Mouse (Mus musculus): ENCODE measurements around the gene Nppb. TPM values are rescaled to one million over a fixed set of nuclear protein-coding genes. Genes with fewer than 3 reads are reported as not detected.

Nppb gene
- 0.28 TPM in 1 of 2 replicates, not detected in the other for polyA plus RNA-seq (2015; fragmentation: Nextera tagmentation; extraction: Ambion mirVana)

DNA sequence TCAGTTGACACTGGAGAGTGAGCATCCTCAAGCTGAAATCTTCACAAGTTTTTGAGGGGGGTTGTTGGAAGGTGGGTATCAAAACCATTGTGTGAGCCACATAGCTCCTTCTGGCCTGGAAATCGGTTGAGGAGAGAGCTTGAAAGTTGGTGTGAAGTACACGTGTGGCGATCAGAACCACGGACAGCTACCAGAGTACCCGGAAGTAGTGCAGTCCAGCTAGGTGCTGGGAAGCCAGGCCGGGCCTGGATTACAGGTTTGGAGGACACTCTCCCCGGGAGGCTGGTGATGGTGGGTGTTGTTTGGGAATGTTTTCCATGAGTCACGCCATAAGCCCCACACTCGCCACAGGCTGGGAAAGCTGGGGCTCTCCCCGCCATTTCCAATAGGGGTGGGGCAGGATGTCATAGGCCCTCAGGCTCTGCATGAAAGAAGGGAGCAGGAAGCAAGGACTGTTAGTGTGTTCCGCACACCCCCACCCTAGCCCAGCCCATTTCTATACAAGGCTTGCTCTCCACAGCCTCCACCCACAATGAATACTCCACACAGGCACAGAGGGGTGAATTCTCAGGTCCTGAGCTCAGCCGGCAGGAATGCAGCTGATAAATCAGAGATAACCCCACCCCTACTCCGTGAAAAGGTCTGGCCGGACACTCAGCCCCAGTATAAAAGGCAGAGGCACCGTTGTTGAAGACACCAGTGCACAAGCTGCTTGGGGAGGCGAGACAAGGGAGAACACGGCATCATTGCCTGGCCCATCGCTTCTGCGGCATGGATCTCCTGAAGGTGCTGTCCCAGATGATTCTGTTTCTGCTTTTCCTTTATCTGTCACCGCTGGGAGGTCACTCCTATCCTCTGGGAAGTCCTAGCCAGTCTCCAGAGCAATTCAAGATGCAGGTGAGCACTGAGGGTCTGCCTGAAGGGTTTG lies at the start of gene Nppb:
Gene Nppb, plus strand, starts transcription at position 584 of the 928 bp plus-strand sequence.

DNA sequence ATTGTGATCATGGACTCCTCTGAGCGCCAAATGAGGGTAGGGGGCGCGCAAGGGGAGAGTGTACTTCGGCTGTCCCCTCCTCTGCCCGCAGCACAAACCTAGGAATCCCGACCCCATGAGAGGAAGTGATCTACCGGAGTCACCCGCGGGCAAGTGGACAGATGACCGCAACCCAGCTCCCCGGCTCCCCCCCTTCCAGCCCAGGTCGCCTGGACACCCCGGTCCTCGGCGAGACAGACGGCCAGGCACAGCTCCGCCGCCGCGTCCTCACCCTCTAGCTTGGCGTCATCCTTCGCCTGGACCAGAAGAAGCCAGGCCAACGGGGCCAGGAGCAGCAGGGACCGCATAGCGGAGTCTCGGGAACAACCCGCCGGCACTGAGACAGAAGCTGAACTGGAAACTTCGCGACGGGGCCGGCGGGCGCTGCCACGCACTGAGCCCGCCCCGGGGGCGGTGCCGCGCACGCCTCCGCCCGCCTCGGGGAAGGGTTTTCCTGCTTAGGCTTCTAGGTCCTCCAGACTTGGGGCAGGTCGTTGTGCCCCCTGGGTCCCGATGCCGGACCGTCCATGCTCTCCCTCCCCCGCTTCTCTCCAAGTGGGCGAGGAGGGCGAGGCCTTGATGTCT lies 49.1 kb upstream of the Nppb start, which contains the start of gene Plod1:
Gene Plod1, minus strand, starts transcription at position 437 of the 624 bp plus-strand sequence.

DNA sequence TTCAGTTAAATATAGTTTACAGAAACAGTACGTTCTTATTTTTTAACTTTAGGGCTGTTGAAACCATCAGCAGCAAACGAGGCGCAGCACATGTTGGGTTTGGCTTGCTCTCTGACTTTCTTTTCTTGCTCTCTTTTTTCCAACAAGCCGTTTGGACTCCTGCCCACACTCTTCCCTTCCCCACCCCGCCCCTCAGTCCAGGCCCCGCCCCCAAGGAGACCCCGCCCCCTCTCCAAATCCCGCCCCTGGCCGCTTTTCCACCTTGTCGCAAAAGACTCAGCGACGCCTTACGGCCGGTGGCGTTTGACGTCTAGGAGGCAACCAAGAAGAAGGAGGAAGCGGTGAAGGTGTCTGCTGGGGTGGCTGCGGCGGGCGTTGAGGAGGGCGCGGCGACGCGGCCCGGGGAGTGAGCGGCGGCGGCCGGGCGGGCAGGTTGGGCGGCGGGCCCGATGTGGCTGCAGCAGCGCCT lies 45.0 kb upstream of the Nppb start, which contains the start of gene 2510039O18Rik:
Gene 2510039O18Rik, plus strand, starts transcription at position 320 of the 469 bp plus-strand sequence.

DNA sequence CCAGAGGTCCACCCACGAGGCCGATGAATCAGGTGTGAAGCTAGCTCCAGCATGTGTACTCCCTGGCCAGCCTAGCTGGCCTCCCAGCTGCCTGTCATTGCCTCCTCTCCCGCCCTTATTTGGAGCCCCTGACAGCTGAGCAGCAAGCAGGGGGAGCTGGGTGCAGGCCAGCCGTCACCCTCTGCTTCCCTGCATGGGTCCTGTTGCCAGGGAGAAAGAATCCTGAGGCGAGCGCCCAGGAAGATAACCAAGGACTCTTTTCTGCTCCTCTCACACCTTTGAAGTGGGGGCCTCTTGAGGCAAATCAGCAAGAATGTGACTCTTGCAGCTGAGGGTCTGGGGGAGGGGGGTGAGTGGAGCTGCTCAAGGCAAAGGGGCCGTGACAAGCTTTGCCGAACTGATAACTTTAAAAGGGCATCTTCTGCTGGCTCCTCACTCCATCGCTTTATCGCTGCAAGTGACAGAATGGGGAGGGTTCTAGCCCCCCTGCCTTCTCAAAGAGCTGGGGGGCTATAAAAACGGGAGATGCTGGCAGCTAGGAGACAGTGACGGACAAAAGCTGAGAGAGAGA lies 14.7 kb downstream of the Nppb start, which contains the start of gene Nppa:
Gene Nppa, plus strand, starts transcription at position 521 of the 571 bp plus-strand sequence.

Other genes starting within 250 kb of the Nppb start
- 9.1 and 9.3 TPM in 2 replicates for gene Zfp984, start 176.0 kb upstream of the Nppb start, polyA plus RNA-seq (2015; fragmentation: Nextera tagmentation; extraction: Ambion mirVana)
- gene Zfp933, start 137.4 kb upstream of the Nppb start, polyA plus RNA-seq (2015; fragmentation: Nextera tagmentation; extraction: Ambion mirVana), result 2.3 and 3.1 TPM in 2 replicates
- 38.2 and 40.9 TPM in 2 replicates for gene Miip, start 117.0 kb upstream of the Nppb start, polyA plus RNA-seq (2015; fragmentation: Nextera tagmentation; extraction: Ambion mirVana)
- gene Fv1, start 116.8 kb upstream of the Nppb start, polyA plus RNA-seq (2015; fragmentation: Nextera tagmentation; extraction: Ambion mirVana), result 2.2 and 2.7 TPM in 2 replicates
- 13.5 and 16.2 TPM in 2 replicates for gene Mfn2, start 81.1 kb upstream of the Nppb start, polyA plus RNA-seq (2015; fragmentation: Nextera tagmentation; extraction: Ambion mirVana)
- 14.1 and 19.1 TPM in 2 replicates for gene Plod1, start 49.0 kb upstream of the Nppb start, polyA plus RNA-seq (2015; fragmentation: Nextera tagmentation; extraction: Ambion mirVana)
- gene 2510039O18Rik, start 44.9 kb upstream of the Nppb start, polyA plus RNA-seq (2015; fragmentation: Nextera tagmentation; extraction: Ambion mirVana), result 11.2 and 12.5 TPM in 2 replicates
- gene Nppa, start 14.9 kb downstream of the Nppb start, polyA plus RNA-seq (2015; fragmentation: Nextera tagmentation; extraction: Ambion mirVana), result 0.41 and 0.42 TPM in 2 replicates
- 1.3 and 1.4 TPM in 2 replicates for gene Clcn6, start 53.0 kb downstream of the Nppb start, polyA plus RNA-seq (2015; fragmentation: Nextera tagmentation; extraction: Ambion mirVana)
- gene Mthfr, start 53.3 kb downstream of the Nppb start, polyA plus RNA-seq (2015; fragmentation: Nextera tagmentation; extraction: Ambion mirVana), result 6.4 and 8.6 TPM in 2 replicates
- 12.8 and 18.7 TPM in 2 replicates for gene Agtrap, start 102.2 kb downstream of the Nppb start, polyA plus RNA-seq (2015; fragmentation: Nextera tagmentation; extraction: Ambion mirVana)
- gene Mad2l2, start 144.6 kb downstream of the Nppb start, polyA plus RNA-seq (2015; fragmentation: Nextera tagmentation; extraction: Ambion mirVana), result 28.9 and 30.4 TPM in 2 replicates
- 0.02 TPM in 1 of 2 replicates, not detected in the other for gene Draxin, start 144.9 kb downstream of the Nppb start, polyA plus RNA-seq (2015; fragmentation: Nextera tagmentation; extraction: Ambion mirVana)
- gene Fbxo6, start 166.4 kb downstream of the Nppb start, polyA plus RNA-seq (2015; fragmentation: Nextera tagmentation; extraction: Ambion mirVana), result 18.5 and 20.4 TPM in 2 replicates
- 1.3 and 1.4 TPM in 2 replicates for gene Fbxo44, start 174.7 kb downstream of the Nppb start, polyA plus RNA-seq (2015; fragmentation: Nextera tagmentation; extraction: Ambion mirVana)
- 0.12 TPM in 1 of 2 replicates, not detected in the other for gene Fbxo2, start 174.8 kb downstream of the Nppb start, polyA plus RNA-seq (2015; fragmentation: Nextera tagmentation; extraction: Ambion mirVana)

Measured in spleen, postnatal 0 days (tissue).